Mouse (Mus musculus): ENCODE measurements at regions not wholly inside any gene's neighbourhood (a gene's known extent, or its start where the extent isn't known, plus 50 kb on each side); places are given as distances from the start of the nearest gene placed in this dataset.

- DNase-seq (ENCODE audit: low spot score) = no peak
- Histone ChIP-seq H3K27me3 (replicated peaks; ENCODE audit: low read depth, poor library complexity, severe bottlenecking) (no peaks in the 10 kb centered on the region), H3K4me3 (no peak overlapping the region), H3K36me3 (replicated peaks) (no peaks in the 10 kb centered on the region), H3K4me1 (no peaks in the 10 kb centered on the region), H3K9me3 (no peaks in the 10 kb centered on the region), H3K27ac (replicated peaks) (no peak overlapping the region)
- 88% methylated on average over 4 of the region's 4 CpGs for WGBS
Measured at GRCm38 (mm10) chr8:7205086-7205485, 1456.0 kb downstream of the Efnb2 start.

- Histone ChIP-seq H3K27ac (replicated peaks) (no peak overlapping the region), H3K4me1 (no peaks in the 10 kb centered on the region), H3K4me3 (no peak overlapping the region), H3K9me3 (no peaks in the 10 kb centered on the region), H3K27me3 (replicated peaks; ENCODE audit: low read depth, poor library complexity, severe bottlenecking) (no peaks in the 10 kb centered on the region), H3K36me3 (replicated peaks) (no peaks in the 10 kb centered on the region)
- no peak for DNase-seq (ENCODE audit: low spot score)
Measured at GRCm38 (mm10) chr8:7190726-7191125, 1470.3 kb downstream of the Efnb2 start.

- Histone ChIP-seq H3K36me3 (replicated peaks) (no peaks in the 10 kb centered on the region), H3K9me3 (no peaks in the 10 kb centered on the region)
Measured at GRCm38 (mm10) chr8:7163361-7163760, 1497.7 kb downstream of the Efnb2 start.

GRCm38 (mm10) chr8:7131746-7132145 lies 1529.3 kb downstream of the Efnb2 start:
- no peak overlapping the region for H3K4me3 ChIP-seq
- no peaks in the 10 kb centered on the region for H3K36me3 ChIP-seq (replicated peaks)
- WGBS = 54% methylated on average over 4 of the region's 4 CpGs
- DNase-seq (ENCODE audit: low spot score) = peak; percentile 9
- H3K9me3 ChIP-seq = no peaks in the 10 kb centered on the region
- no peaks in the 10 kb centered on the region for H3K27me3 ChIP-seq (replicated peaks; ENCODE audit: low read depth, poor library complexity, severe bottlenecking)
- 0 out of 2 replicates have a peak overlapping the region, but pooled peaks have one; percentile 4 for H3K27ac ChIP-seq (replicated peaks)
- H3K4me1 ChIP-seq = peaks cover 5% of the 10 kb centered on the region; the same call in 1 of the 2 replicates

More at GRCm38 (mm10) chr8:7163361-7163760, 1497.7 kb downstream of the Efnb2 start:
- Histone ChIP-seq H3K4me1 (no peaks in the 10 kb centered on the region), H3K4me3 (no peak overlapping the region), H3K27ac (replicated peaks) (no peak overlapping the region), H3K27me3 (replicated peaks; ENCODE audit: low read depth, poor library complexity, severe bottlenecking) (no peaks in the 10 kb centered on the region)
- 91% methylated on average over 5 of the region's 5 CpGs for WGBS
- DNase-seq (ENCODE audit: low spot score) = no peak

- Histone ChIP-seq H3K27ac (replicated peaks) (no peak overlapping the region), H3K36me3 (replicated peaks) (no peaks in the 10 kb centered on the region), H3K9me3 (no peaks in the 10 kb centered on the region), H3K27me3 (replicated peaks; ENCODE audit: low read depth, poor library complexity, severe bottlenecking) (no peaks in the 10 kb centered on the region), H3K4me1 (no peaks in the 10 kb centered on the region), H3K4me3 (no peak overlapping the region)
- DNase-seq (ENCODE audit: low spot score) = no peak
Measured at GRCm38 (mm10) chr8:7108849-7109248, 1552.2 kb downstream of the Efnb2 start.

- 39% methylated on average over 2 of the region's 2 CpGs for WGBS
- H3K27me3 ChIP-seq (replicated peaks; ENCODE audit: low read depth, poor library complexity, severe bottlenecking) = no peaks in the 10 kb centered on the region
Measured at GRCm38 (mm10) chr8:7097577-7097976, 1563.5 kb downstream of the Efnb2 start.

GRCm38 (mm10) chr8:7092831-7093230 lies 1568.2 kb downstream of the Efnb2 start:
- no peak overlapping the region for H3K4me3 ChIP-seq
- no peak for DNase-seq (ENCODE audit: low spot score)
- 51% methylated on average over 2 of the region's 2 CpGs for WGBS
- H3K9me3 ChIP-seq = no peaks in the 10 kb centered on the region
- no peaks in the 10 kb centered on the region for H3K36me3 ChIP-seq (replicated peaks)
- no peaks in the 10 kb centered on the region for H3K27me3 ChIP-seq (replicated peaks; ENCODE audit: low read depth, poor library complexity, severe bottlenecking)
- 0 out of 2 replicates have a peak, but pooled peaks cover 3% of the 10 kb centered on the region for H3K4me1 ChIP-seq
- H3K27ac ChIP-seq (replicated peaks) = no peak overlapping the region

More at GRCm38 (mm10) chr8:7097577-7097976, 1563.5 kb downstream of the Efnb2 start:
- Histone ChIP-seq H3K9me3 (no peaks in the 10 kb centered on the region), H3K27ac (replicated peaks) (no peak overlapping the region), H3K4me1 (0 out of 2 replicates have a peak, but pooled peaks cover 4% of the 10 kb centered on the region), H3K36me3 (replicated peaks) (no peaks in the 10 kb centered on the region), H3K4me3 (no peak overlapping the region)
- DNase-seq (ENCODE audit: low spot score) = peak; percentile 52

GRCm38 (mm10) chr8:7088123-7088522 lies 1572.9 kb downstream of the Efnb2 start:
- H3K27ac ChIP-seq (replicated peaks) = no peak overlapping the region
- no peak for DNase-seq (ENCODE audit: low spot score)
- no peaks in the 10 kb centered on the region for H3K27me3 ChIP-seq (replicated peaks; ENCODE audit: low read depth, poor library complexity, severe bottlenecking)
- no peaks in the 10 kb centered on the region for H3K4me1 ChIP-seq
- H3K9me3 ChIP-seq = no peaks in the 10 kb centered on the region
- WGBS = 53% methylated on average over 2 of the region's 2 CpGs
- H3K36me3 ChIP-seq (replicated peaks) = no peaks in the 10 kb centered on the region
- no peak overlapping the region for H3K4me3 ChIP-seq

GRCm38 (mm10) chr8:7060255-7060656 lies 1600.8 kb downstream of the Efnb2 start:
- Histone ChIP-seq H3K27ac (replicated peaks) (no peak overlapping the region), H3K4me1 (no peaks in the 10 kb centered on the region), H3K36me3 (replicated peaks) (no peaks in the 10 kb centered on the region), H3K4me3 (no peak overlapping the region), H3K27me3 (replicated peaks; ENCODE audit: low read depth, poor library complexity, severe bottlenecking) (no peaks in the 10 kb centered on the region), H3K9me3 (no peaks in the 10 kb centered on the region)
- WGBS = 85% methylated on average over 4 of the region's 4 CpGs
- no peak for DNase-seq (ENCODE audit: low spot score)

- Histone ChIP-seq H3K36me3 (replicated peaks) (no peaks in the 10 kb centered on the region), H3K4me1 (no peaks in the 10 kb centered on the region), H3K27ac (replicated peaks) (no peak overlapping the region), H3K27me3 (replicated peaks; ENCODE audit: low read depth, poor library complexity, severe bottlenecking) (no peaks in the 10 kb centered on the region), H3K9me3 (no peaks in the 10 kb centered on the region), H3K4me3 (no peak overlapping the region)
- 93% methylated on average over 3 of the region's 3 CpGs for WGBS
- no peak for DNase-seq (ENCODE audit: low spot score)
Measured at GRCm38 (mm10) chr8:7026247-7026844, 1634.7 kb downstream of the Efnb2 start.

- no peak for DNase-seq (ENCODE audit: low spot score)
- Histone ChIP-seq H3K27me3 (replicated peaks; ENCODE audit: low read depth, poor library complexity, severe bottlenecking) (no peaks in the 10 kb centered on the region), H3K4me3 (no peak overlapping the region), H3K36me3 (replicated peaks) (no peaks in the 10 kb centered on the region), H3K4me1 (no peaks in the 10 kb centered on the region), H3K27ac (replicated peaks) (no peak overlapping the region), H3K9me3 (no peaks in the 10 kb centered on the region)
- 89% methylated on average over 3 of the region's 3 CpGs for WGBS
Measured at GRCm38 (mm10) chr8:7024336-7024735, 1636.7 kb downstream of the Efnb2 start.

GRCm38 (mm10) chr8:7011881-7012280 lies 1649.2 kb downstream of the Efnb2 start:
- H3K27ac ChIP-seq (replicated peaks) = no peak overlapping the region
- H3K4me3 ChIP-seq = no peak overlapping the region
- no peaks in the 10 kb centered on the region for H3K9me3 ChIP-seq
- no peak for DNase-seq (ENCODE audit: low spot score)
- WGBS = 82% methylated on average over 5 of the region's 5 CpGs
- no peaks in the 10 kb centered on the region for H3K27me3 ChIP-seq (replicated peaks; ENCODE audit: low read depth, poor library complexity, severe bottlenecking)
- no peaks in the 10 kb centered on the region for H3K4me1 ChIP-seq
- no peaks in the 10 kb centered on the region for H3K36me3 ChIP-seq (replicated peaks)

- no peak overlapping the region for H3K4me3 ChIP-seq
- no peaks in the 10 kb centered on the region for H3K9me3 ChIP-seq
- H3K4me1 ChIP-seq = no peaks in the 10 kb centered on the region
- no peaks in the 10 kb centered on the region for H3K27me3 ChIP-seq (replicated peaks; ENCODE audit: low read depth, poor library complexity, severe bottlenecking)
- 87% methylated on average over 2 of the region's 2 CpGs for WGBS
- no peak for DNase-seq (ENCODE audit: low spot score)
- H3K36me3 ChIP-seq (replicated peaks) = no peaks in the 10 kb centered on the region
- H3K27ac ChIP-seq (replicated peaks) = no peak overlapping the region
Measured at GRCm38 (mm10) chr8:6991516-6991915, 1669.5 kb downstream of the Efnb2 start.

Measured in embryonic facial prominence, embryonic 10.5 days (tissue).